Mouse (Mus musculus) embryonic facial prominence, embryonic 14.5 days (tissue): ENCODE results near the gene Tssk6. TPM values are rescaled to one million over a fixed set of nuclear protein-coding genes. Genes with fewer than 3 reads are reported as not detected.

ENCODE experiments used
- ATAC-seq: fragments of 200-750 bp; cut with Nextera tagmentation; 2 replicates; pipeline ENCODE4 v1.8.0; 2017; ENCODE audit warnings: low read depth, moderate number of reproducible peaks, moderate TSS enrichment
- DNase-seq: peaks from one replicate; pipeline ENCODE4 v3.0.0-alpha.2; 2015; ENCODE audit warnings: low spot score
- H3K27ac ChIP-seq: fragments of 300-500 bp; sonication (generic); replicated peaks from 2 replicates; pipeline ENCODE4 v1.5.1; 2014; ENCODE audit warnings: low read depth, mild to moderate bottlenecking, low read length, moderate library complexity
- H3K27me3 ChIP-seq: fragments of 300-500 bp; sonication (generic); replicated peaks from 2 replicates; pipeline ENCODE4 v1.6.1; 2014; ENCODE audit warnings: low read length; ENCODE audit not compliant: control insufficient read depth, insufficient read depth
- H3K36me3 ChIP-seq: fragments of 300-500 bp; sonication (generic); 2 replicates; pipeline ENCODE4 v1.6.1; 2014; ENCODE audit warnings: low read length, mixed read lengths; ENCODE audit not compliant: control insufficient read depth, insufficient read depth
- H3K4me1 ChIP-seq: fragments of 300-500 bp; sonication (generic); 2 replicates; pipeline ENCODE4 v1.6.1; 2014; ENCODE audit warnings: antibody characterized with exemption, low read length; ENCODE audit not compliant: control insufficient read depth, insufficient read depth
- H3K4me2 ChIP-seq: fragments of 300-500 bp; sonication (generic); 2 replicates; pipeline ENCODE4 v1.6.1; 2014; ENCODE audit warnings: low read depth, mild to moderate bottlenecking, low read length, moderate library complexity, mixed read lengths
- H3K4me3 ChIP-seq: fragments of 300-500 bp; sonication (generic); 2 replicates; pipeline ENCODE4 v1.5.1; 2014; ENCODE audit warnings: low read depth, mild to moderate bottlenecking, low read length
- H3K9ac ChIP-seq: fragments of 300-500 bp; sonication (generic); 2 replicates; pipeline ENCODE4 v1.6.1; 2014; ENCODE audit warnings: low read depth, mild to moderate bottlenecking, low read length, moderate library complexity, mixed read lengths
- H3K9me3 ChIP-seq: fragments of 300-500 bp; sonication (generic); 2 replicates; pipeline ENCODE4 v1.6.1; 2016; ENCODE audit warnings: low read length; ENCODE audit not compliant: control insufficient read depth
- WGBS: fragments of 180-500 bp; shearing (Covaris S2); extraction: QIAGEN DNeasy Blood & Tissue Kit; methylation state at CpG from one replicate; pipeline ENCODE4 v1.1.7; 2014; 5-methylcytosine and 5-hydroxymethylcytosine counted together
- polyA plus RNA-seq: library from polyadenylated mRNA; unstranded; fragments of >200 nt; fragmentation: Nextera tagmentation; extraction: Ambion mirVana; gene quantifications from 2 replicates; pipeline ENCODE4 v1.2.1, GENCODE M21; 2014

Tssk6 gene
- polyA plus RNA-seq, 1 experiment from 2014 or later: 2.5 TPM

DNA sequence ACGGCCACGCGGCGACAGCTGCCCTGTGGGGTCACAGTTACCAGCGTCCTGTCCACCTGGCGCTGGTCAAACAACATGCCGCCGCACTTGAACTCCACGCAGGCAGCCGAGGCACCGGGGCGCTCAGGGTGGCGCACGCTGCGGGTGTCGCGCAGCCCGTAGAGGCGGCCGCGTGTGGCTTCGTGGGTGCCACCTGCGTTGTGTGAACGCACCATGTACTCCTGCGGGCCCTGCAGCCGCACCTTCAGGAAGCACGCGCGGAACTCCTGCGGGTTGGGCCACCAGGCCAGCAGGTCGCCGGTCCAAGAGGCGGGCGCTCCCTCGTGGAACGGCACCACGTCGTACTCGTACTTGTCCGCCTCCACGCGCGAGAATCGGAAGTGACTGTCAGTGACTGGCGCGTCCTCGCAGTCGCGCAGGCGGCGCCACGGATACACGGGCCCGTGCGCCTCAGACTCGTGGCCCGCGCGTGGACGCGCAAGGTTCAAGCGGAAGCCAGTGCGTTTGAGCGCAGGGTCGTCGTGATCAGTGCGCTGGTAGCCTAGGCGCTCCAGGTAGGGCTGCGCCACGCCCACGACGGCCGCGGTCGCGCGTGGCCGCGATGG lies 20.6 kb upstream of the Tssk6 start:
- peak overlapping the region; percentile 44 for H3K4me3 ChIP-seq
- H3K27me3 ChIP-seq: peaks cover 81% of the 10 kb centered on the region
- H3K27ac ChIP-seq: no peak overlapping the region
- 23% methylated on average over 48 of the region's 79 CpGs for WGBS
- H3K4me1 ChIP-seq: peaks cover 4% of the 10 kb centered on the region; the same call in 1 of the 2 replicates
- no peak for ATAC-seq
- no peak for DNase-seq
- H3K9me3 ChIP-seq: no peaks in the 10 kb centered on the region
- peak overlapping the region; percentile 61 for H3K4me2 ChIP-seq
- no peaks in the 10 kb centered on the region for H3K36me3 ChIP-seq
- H3K9ac ChIP-seq: peak overlapping the region; percentile 54

GRCm38 (mm10) chr8:69882021-69882756 lies 19.8 kb upstream of the Tssk6 start:
- peak; percentile 56 for ATAC-seq
- H3K27me3 ChIP-seq: peaks cover 86% of the 10 kb centered on the region
- no peaks in the 10 kb centered on the region for H3K36me3 ChIP-seq
- peaks cover 4% of the 10 kb centered on the region; the same call in 1 of the 2 replicates for H3K4me1 ChIP-seq
- no peaks in the 10 kb centered on the region for H3K9me3 ChIP-seq
- peak overlapping the region; percentile 44 for H3K4me3 ChIP-seq
- H3K27ac ChIP-seq: no peak overlapping the region
- WGBS: 4% methylated on average over 35 of the region's 103 CpGs
- DNase-seq: peak; percentile 75
- H3K9ac ChIP-seq: peak overlapping the region; percentile 54
- H3K4me2 ChIP-seq: peak overlapping the region; percentile 61

DNA sequence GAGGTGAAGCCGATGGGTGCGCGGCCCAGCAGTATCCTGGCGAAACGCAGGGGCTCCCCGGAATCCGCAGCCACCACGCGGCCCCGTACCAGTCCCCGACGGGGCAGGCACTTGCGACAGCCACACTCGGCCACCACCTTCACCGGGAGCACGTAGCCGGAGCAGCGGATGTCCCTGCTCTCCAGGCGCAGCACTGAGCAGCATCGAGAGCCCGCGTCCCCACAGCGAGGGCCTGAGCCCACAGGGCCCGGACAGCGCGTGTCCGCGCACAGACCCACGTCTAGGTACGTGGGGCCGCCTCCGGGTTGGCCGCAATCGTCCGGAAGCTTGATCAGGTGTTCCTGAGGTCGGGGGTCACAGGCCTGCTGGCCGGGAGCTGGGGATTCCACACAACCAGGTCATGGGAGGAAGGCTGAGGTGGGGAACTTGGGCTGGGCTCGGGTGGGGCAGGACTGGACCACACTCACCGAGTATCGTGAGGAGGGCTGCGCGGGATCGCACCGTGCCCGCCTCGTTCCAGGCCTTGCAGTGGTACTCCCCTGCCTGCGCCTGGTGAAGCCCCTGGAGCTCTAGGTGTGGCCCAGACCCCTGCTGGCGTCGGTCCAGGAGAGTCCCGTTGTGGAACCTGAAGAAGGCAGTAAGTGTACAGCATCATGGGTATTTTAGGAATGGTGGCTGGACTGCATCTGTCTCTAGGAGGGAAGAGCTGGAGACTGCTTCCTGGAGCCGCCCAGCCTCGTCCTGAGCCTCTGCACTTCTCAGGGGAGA lies 19.0 kb upstream of the Tssk6 start:
- H3K9ac ChIP-seq: no peak overlapping the region; the same call in 1 of the 2 replicates
- peak overlapping the region; percentile 44 for H3K4me3 ChIP-seq
- peaks cover 12% of the 10 kb centered on the region; the same call in 1 of the 2 replicates for H3K4me1 ChIP-seq
- peak overlapping the region; percentile 61 for H3K4me2 ChIP-seq
- H3K27me3 ChIP-seq: peaks cover 93% of the 10 kb centered on the region
- H3K27ac ChIP-seq: no peak overlapping the region
- DNase-seq (no peak), ATAC-seq (no peak)
- no peaks in the 10 kb centered on the region for H3K36me3 ChIP-seq
- H3K9me3 ChIP-seq: no peaks in the 10 kb centered on the region
- 11% methylated on average over 24 of the region's 52 CpGs for WGBS

DNA sequence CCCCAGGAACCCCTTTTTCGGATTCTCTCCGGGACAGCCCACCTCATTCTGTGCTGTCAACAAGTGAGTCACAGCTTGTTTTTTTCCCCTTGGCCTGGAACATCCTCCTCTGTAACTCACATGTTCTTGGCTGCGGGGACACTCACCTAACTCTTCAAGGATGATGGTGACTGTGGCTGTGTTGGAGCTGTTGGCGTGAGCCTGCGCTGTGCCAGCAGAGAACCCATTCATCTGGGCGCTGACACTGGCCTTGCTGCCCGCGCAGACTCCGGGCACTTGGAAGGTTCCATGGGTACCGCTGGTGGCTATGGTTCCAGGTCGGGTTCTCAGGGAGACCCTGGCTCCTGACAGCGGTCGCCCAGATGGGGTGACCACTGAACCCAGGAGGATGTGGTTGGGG lies 17.8 kb upstream of the Tssk6 start:
- WGBS: 59% methylated on average over 13 of the region's 13 CpGs
- H3K4me2 ChIP-seq: no peak overlapping the region
- no peaks in the 10 kb centered on the region for H3K9me3 ChIP-seq
- DNase-seq (no peak), ATAC-seq (no peak)
- H3K4me1 ChIP-seq: peaks cover 15% of the 10 kb centered on the region; the same call in 1 of the 2 replicates
- peaks cover 100% of the 10 kb centered on the region for H3K27me3 ChIP-seq
- no peak overlapping the region for H3K27ac ChIP-seq
- H3K36me3 ChIP-seq: no peaks in the 10 kb centered on the region
- no peak overlapping the region for H3K9ac ChIP-seq
- H3K4me3 ChIP-seq: no peak overlapping the region

DNA sequence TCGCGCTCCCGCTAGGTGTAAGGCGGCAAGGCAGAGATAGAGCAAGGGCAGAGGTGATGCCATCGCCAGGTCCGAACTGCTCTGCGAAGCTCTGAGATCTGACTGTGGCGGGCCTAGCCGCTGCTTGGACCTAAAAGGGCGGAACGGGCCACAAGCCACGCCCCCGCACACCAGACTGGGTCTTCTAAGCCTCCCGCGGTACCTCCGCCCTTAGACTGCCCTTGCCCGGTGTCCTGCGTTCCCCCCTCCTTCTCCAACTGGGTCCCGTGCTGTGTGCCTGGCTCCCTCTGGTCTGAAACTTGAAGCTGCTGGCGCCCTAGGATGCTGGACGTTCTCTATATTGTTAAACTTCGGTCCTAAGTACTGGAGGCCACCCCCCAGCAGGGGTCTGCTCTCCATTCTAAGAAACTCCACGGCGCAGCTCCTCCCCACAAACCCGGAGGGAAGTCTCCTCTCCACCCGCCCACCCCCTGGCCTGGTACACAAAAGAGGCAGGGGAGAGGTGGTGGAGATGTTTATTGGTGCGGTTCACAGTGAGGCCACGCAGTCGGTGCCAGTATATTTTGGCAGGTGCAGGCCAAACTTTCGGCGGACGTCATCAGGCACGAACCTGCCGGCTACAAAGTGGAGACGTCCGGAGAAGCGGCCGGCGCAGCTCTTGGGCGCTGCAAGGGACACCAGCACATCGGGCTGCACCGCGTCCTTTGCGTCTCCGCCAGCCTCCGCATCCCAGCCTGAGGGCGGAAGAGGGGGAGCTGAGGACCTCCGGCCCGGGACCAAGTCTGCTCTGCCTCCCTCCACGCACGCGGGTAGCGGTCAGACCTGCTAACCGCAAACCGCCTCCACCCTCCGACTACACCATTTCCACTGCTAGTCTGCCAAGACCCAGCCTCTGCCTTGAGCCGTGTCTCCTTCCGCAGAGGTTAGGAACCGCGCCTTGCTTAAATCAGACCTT lies 14.4 kb upstream of the Tssk6 start, which contains the start of gene Cilp2:
Gene Cilp2, minus strand, starts transcription at position 399 of the 955 bp plus-strand sequence.
- Histone ChIP-seq H3K9ac (no peak within 1 kb of the TSS), H3K4me3 (peak within 1 kb of the TSS; percentile 35), H3K36me3 (0 out of 2 replicates have a peak, but pooled peaks cover 6% of the 10 kb centered on the region), H3K27ac (no peak within 1 kb of the TSS), H3K4me1 (peaks cover 11% of the 10 kb centered on the region; the same call in 1 of the 2 replicates), H3K9me3 (no peaks in the 10 kb centered on the region), H3K27me3 (peaks cover 87% of the 10 kb centered on the region), H3K4me2 (peak within 1 kb of the TSS; percentile 54)
- whole genome bisulfite sequencing: 1% methylated on average over 45 of the region's 60 CpGs
- no peak for DNase-seq
- ATAC-seq: no peak

DNA sequence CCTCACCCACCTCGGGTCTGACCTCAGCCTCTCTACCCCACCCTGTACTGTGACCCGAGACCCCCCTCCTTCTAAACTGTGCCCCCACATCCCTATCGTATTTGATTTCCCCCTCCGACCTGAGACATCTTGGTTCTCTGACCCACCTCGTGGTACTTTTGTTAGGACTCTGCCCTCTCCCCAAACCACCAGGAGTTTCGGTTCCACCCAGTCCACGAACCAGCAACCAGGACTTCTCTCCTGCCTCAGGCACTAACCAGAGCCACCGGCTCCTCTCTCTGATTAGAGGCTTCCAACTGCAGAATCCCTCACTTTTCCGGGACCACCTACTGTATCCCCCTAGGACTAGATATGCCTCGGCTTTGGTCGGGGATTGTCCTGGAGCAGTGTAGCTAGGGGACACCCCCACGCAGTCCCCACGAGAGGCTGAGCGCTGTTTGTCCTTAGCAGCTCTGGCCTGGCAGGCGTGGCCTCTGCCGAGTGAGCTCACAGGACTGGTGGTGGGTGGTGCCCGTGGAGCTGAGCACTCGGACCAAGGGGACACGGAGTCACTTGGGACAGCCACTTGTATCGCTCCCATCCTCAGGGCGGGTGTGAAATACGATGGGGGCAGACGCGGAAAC lies 13.6 kb upstream of the Tssk6 start:
- ATAC-seq: no peak
- DNase-seq: no peak
- no peaks in the 10 kb centered on the region for H3K9me3 ChIP-seq
- 5% methylated on average over 24 of the region's 24 CpGs for WGBS
- H3K9ac ChIP-seq: no peak overlapping the region
- H3K4me1 ChIP-seq: peaks cover 11% of the 10 kb centered on the region; the same call in 1 of the 2 replicates
- peaks cover 13% of the 10 kb centered on the region; the same call in 1 of the 2 replicates for H3K36me3 ChIP-seq
- H3K27ac ChIP-seq: no peak overlapping the region
- H3K4me3 ChIP-seq: peak overlapping the region; percentile 35
- H3K27me3 ChIP-seq: peaks cover 79% of the 10 kb centered on the region
- peak overlapping the region; percentile 54 for H3K4me2 ChIP-seq

DNA sequence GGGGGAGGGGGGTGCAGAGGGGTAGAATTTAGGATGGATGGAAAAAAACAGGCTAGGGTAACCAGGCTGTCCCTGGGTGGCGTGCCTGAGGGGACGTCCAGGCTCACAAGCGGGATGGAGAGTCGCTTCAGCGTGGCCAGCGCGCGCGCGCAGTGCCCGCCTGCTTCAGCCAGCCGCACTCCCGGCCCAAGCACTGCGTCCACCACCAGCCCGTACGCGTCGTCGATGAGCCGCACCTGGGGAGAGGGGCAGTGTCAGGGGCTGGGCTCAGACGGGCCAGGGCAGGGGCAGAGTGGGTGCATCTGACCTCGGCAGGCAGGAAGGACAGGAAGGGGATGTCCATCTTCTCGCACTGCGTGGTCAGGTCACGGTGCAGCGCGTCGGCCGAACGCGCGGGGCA lies 13.1 kb upstream of the Tssk6 start:
- Histone ChIP-seq H3K27ac (no peak overlapping the region), H3K4me1 (peaks cover 11% of the 10 kb centered on the region; the same call in 1 of the 2 replicates), H3K4me3 (peak overlapping the region; percentile 35), H3K4me2 (peak overlapping the region; percentile 54), H3K36me3 (peaks cover 18% of the 10 kb centered on the region; the same call in 1 of the 2 replicates), H3K9ac (0 out of 2 replicates have a peak overlapping the region, but pooled peaks have one; percentile 14), H3K9me3 (no peaks in the 10 kb centered on the region), H3K27me3 (peaks cover 74% of the 10 kb centered on the region)
- no peak for DNase-seq
- ATAC-seq: no peak
- WGBS: 1% methylated on average over 15 of the region's 32 CpGs
